Mouse (Mus musculus): ENCODE data around the gene Heatr6. TPM values are rescaled to one million over a fixed set of nuclear protein-coding genes. Genes with fewer than 3 reads are reported as not detected.

Heatr6 gene
- polyA plus RNA-seq, 1 experiment, result 12.5 TPM

- no peak for DNase-seq (ENCODE audit: low spot score)
These were observed 48.7 kb downstream of the Heatr6 start for GRCm38 (mm10) chr11:83802166-83802565.

GRCm38 (mm10) chr11:83802581-83802980, 49.1 kb downstream of the Heatr6 start:
- no peak for DNase-seq (ENCODE audit: low spot score)

GRCm38 (mm10) chr11:83810441-83810840, 56.9 kb downstream of the Heatr6 start:
- no peak for DNase-seq (ENCODE audit: low spot score)

- no peak for DNase-seq (ENCODE audit: low spot score)
These were observed 61.7 kb downstream of the Heatr6 start for GRCm38 (mm10) chr11:83815191-83815590.

GRCm38 (mm10) chr11:83815628-83816027, 62.1 kb downstream of the Heatr6 start:
- no peak for DNase-seq (ENCODE audit: low spot score)

- DNase-seq (ENCODE audit: low spot score), result no peak
These were observed 63.6 kb downstream of the Heatr6 start for GRCm38 (mm10) chr11:83817048-83817447.

- no peak for DNase-seq (ENCODE audit: low spot score)
These were observed 64.5 kb downstream of the Heatr6 start for GRCm38 (mm10) chr11:83817994-83818393.

- no peak for DNase-seq (ENCODE audit: low spot score)
These were observed 65.2 kb downstream of the Heatr6 start for GRCm38 (mm10) chr11:83818591-83819127.

- DNase-seq (ENCODE audit: low spot score), result no peak
These were observed 66.4 kb downstream of the Heatr6 start for GRCm38 (mm10) chr11:83819806-83820483.

GRCm38 (mm10) chr11:83826142-83826541, 72.6 kb downstream of the Heatr6 start:
- no peak for DNase-seq (ENCODE audit: low spot score)

GRCm38 (mm10) chr11:83828553-83829142, 75.2 kb downstream of the Heatr6 start:
- DNase-seq (ENCODE audit: low spot score), result no peak

- DNase-seq (ENCODE audit: low spot score), result no peak
These were observed 78.9 kb downstream of the Heatr6 start for GRCm38 (mm10) chr11:83832389-83832788.

Other genes starting within 250 kb of the Heatr6 start
- gene Heatr9, start 231.5 kb upstream of the Heatr6 start, polyA plus RNA-seq (2012; rRNA removed), result 0.03 and 0.11 TPM in 2 replicates
- gene Ccl5, start 223.2 kb upstream of the Heatr6 start, polyA plus RNA-seq (2012; rRNA removed), result 14.9 and 15.6 TPM in 2 replicates
- 19.4 and 19.7 TPM in 2 replicates for gene Ccl9, start 175.1 kb upstream of the Heatr6 start, polyA plus RNA-seq (2012; rRNA removed)
- gene Ccl6, start 160.6 kb upstream of the Heatr6 start, polyA plus RNA-seq (2012; rRNA removed), result 40.2 and 42.6 TPM in 2 replicates
- not detected in 2 replicates for gene Rpl9-ps1, start 108.1 kb upstream of the Heatr6 start, polyA plus RNA-seq (2012; rRNA removed)
- gene Ccl3, start 104.3 kb upstream of the Heatr6 start, polyA plus RNA-seq (2012; rRNA removed), result 0.67 and 0.94 TPM in 2 replicates
- 1.2 TPM in 2 replicates for gene Ccl4, start 91.1 kb upstream of the Heatr6 start, polyA plus RNA-seq (2012; rRNA removed)
- gene Wfdc17, start 49.7 kb upstream of the Heatr6 start, polyA plus RNA-seq (2012; rRNA removed), result 31.2 and 38.7 TPM in 2 replicates
- gene Wfdc18, start 44.7 kb upstream of the Heatr6 start, polyA plus RNA-seq (2012; rRNA removed), result 0.15 TPM in 1 of 2 replicates, not detected in the other
- gene Wfdc21, start 6.8 kb upstream of the Heatr6 start, polyA plus RNA-seq (2012; rRNA removed), result 1.4 and 1.6 TPM in 2 replicates
- 11.7 and 12.5 TPM in 2 replicates for gene Hnf1b, start 96.4 kb downstream of the Heatr6 start, polyA plus RNA-seq (2012; rRNA removed)
- 18.5 and 19.5 TPM in 2 replicates for gene Ddx52, start 188.4 kb downstream of the Heatr6 start, polyA plus RNA-seq (2012; rRNA removed)
- gene Synrg, start 210.7 kb downstream of the Heatr6 start, polyA plus RNA-seq (2012; rRNA removed), result 17.5 and 20.4 TPM in 2 replicates